Mouse (Mus musculus) lung, adult 18-20 months (tissue): ENCODE data around the gene Eef2k.

Experiments
- DNase-seq, 2 experiments: peaks; one replicate each; pipeline ENCODE4 v3.0.0; 2022; ENCODE audit warnings: mixed read lengths in 2 of 2

The Eef2k gene

DNA sequence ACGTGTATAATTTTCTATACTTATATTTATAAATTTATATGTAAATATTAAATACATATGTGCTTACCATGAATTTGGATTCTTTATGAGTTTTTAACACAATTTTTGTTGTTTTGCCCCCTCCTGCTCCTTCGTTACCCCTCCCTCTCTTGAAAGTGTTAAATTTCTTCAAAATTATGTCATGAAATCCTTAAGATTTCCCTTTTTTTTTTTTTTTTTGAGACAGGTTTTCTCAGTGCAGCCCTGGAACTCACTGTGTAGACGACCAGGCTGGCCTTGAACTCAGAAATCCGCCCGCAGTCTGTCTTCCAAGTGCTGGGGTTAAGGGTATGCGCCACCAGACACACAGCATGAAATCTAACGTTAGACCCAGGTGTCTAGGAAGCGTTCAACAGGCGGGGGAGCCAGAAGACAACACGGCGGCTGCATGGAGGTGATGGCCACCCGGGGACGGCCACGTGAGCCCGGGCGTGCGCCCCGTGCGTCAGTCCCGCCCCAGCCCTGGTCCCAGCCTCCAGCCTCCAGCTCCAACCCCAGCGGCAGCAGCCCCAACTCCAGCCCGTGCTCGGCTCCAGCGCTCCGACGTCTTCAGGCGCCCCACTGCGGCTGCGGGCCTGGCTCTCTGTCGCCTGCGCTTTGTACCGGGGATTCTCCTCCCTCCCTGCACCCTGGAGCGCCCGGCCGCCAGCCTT lies at the start of gene Eef2k:
Gene Eef2k, plus strand, starts transcription at position 487 of the 692 bp plus-strand sequence.
- peak; percentile 86 to 90 for DNase-seq

- DNase-seq: no peak
Measured at GRCm38 (mm10) chr7:120795544-120795943, 47.1 kb upstream of the Eef2k start.

DNA sequence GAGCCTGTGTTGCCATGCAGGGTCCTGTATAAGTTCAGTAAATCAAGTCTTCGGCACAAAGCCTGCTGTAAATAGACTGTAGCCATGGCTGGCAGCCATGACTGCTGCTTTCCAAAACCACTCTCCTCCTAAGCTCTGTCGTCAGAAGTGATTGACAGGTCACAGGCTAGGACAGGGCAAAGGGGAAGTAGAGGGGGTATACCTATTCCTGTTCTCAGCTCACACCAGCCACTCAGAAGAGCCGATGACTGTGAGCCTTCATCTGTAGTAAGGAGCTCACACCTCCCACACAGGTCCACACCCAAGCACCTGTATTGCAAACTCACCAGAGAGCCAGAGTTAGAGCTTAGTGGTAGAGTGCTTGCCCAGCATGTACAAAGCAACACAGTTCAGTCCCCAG lies 46.3 kb upstream of the Eef2k start:
- DNase-seq: no peak

- no peak for DNase-seq
Measured at GRCm38 (mm10) chr7:120803268-120803667, 39.4 kb upstream of the Eef2k start.

GRCm38 (mm10) chr7:120809705-120810104 lies 32.9 kb upstream of the Eef2k start:
- peak in 1 of 2 experiments; percentile 17 for DNase-seq

DNA sequence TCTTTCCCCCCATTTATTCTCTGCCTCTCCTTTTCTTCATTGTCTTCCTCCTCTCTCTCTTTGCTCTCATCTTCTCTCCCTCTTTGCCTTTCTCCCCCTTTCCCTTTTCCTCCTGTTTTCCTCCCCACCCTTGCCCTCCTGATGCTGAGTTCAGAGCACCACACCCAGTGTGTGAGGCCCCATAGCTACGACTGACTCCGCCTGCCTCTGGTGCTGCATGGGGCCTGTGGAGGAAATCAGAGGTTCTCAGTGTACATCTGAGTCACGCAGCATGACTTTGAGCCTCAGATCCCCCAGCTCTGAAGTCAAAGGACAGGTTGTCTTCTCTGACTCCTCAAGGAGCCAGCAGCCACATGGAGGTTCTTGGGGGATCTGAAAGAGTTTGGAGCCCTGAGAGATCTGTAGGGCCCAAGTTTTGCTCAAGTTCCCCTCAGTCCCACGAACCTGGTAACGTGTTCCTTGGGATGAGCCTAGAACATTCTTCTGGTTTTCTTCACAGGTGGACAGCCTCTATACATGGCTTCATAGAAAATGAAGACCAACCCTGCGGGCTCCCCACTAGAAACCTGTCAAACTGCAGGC lies 30.7 kb upstream of the Eef2k start, which contains the start of gene Gm5737:
Gene Gm5737, plus strand, starts transcription at position 532 of the 582 bp plus-strand sequence.
- no peak for DNase-seq

- DNase-seq: no peak
Measured at GRCm38 (mm10) chr7:120817552-120817951, 25.1 kb upstream of the Eef2k start.

GRCm38 (mm10) chr7:120819386-120819785 lies 23.2 kb upstream of the Eef2k start:
- DNase-seq: no peak

- DNase-seq: peak; percentile 44 to 61
Measured at GRCm38 (mm10) chr7:120823248-120823647, 19.4 kb upstream of the Eef2k start.

DNA sequence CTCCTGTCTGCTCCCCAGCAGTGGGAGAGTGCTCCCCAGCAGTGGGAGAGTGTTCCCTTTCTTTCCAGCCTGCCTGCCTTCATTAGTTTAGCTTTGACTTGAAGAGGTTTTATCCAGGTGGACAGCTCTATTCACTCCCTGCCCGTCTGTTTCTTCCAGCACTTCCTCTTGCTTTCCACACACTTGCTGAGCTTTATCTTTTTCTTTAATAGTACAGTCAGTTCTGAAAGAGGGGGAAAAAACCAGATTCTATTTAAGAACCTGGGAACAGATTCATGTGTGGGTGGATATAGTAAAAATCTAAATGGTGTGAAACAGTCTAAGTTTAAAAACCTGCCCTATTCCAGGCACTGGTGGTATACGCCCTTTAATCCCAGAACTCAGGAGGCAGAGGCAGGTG lies 17.5 kb upstream of the Eef2k start:
- DNase-seq: no peak

GRCm38 (mm10) chr7:120826408-120826807 lies 16.2 kb upstream of the Eef2k start:
- DNase-seq: peak in 1 of 2 experiments; percentile 17

DNA sequence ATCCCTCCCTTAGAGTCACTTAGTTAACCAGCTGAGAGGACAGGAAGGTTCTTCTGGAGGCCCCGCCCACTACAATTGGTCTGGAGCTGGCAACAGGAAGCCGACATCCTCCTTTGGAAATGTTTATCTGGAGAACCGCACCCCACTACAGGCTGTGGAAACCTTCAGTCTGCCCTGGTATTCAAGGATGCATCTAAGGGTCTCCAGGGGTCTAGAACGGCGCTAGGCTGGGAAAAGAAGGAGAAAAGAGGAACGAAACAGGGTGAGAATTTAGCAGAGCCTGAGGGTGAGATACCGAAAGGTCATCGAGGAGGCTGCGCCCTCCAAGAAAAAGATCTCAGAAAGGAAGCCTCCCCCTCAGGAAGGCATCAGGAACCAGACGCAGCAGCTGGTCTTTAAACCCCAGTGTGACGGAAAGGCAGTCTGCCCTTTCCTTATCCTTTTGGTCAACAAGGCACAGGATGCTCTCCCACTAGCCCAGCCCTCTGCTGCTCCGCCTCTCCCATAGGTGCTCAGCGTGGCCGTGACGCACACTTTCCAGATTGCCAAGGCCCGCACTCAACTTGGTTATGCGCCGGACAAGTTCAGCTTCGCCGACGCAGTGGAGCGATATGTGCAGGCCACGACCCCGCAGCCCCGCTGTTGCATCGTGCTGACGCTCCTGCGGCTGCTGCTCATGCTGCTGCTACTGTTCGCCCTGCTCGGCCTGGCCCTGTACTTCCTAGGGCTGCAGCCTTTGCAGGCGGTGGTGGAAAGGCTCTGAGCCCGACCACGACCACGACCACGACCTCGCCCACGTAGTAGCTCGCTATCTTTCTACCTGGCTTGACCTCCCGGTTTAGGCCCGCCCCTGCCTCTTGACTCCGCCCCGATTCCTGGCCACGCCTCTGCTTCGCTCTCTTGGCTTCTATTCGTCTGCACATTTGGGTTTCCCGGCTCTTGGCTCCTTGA lies 11.9 kb upstream of the Eef2k start:
- DNase-seq: peak; percentile 81 to 85

GRCm38 (mm10) chr7:120834426-120834825 lies 8.2 kb upstream of the Eef2k start:
- DNase-seq: no peak

- DNase-seq: peak; percentile 83 to 85
Measured at GRCm38 (mm10) chr7:120834863-120835372, 7.7 kb upstream of the Eef2k start.

DNA sequence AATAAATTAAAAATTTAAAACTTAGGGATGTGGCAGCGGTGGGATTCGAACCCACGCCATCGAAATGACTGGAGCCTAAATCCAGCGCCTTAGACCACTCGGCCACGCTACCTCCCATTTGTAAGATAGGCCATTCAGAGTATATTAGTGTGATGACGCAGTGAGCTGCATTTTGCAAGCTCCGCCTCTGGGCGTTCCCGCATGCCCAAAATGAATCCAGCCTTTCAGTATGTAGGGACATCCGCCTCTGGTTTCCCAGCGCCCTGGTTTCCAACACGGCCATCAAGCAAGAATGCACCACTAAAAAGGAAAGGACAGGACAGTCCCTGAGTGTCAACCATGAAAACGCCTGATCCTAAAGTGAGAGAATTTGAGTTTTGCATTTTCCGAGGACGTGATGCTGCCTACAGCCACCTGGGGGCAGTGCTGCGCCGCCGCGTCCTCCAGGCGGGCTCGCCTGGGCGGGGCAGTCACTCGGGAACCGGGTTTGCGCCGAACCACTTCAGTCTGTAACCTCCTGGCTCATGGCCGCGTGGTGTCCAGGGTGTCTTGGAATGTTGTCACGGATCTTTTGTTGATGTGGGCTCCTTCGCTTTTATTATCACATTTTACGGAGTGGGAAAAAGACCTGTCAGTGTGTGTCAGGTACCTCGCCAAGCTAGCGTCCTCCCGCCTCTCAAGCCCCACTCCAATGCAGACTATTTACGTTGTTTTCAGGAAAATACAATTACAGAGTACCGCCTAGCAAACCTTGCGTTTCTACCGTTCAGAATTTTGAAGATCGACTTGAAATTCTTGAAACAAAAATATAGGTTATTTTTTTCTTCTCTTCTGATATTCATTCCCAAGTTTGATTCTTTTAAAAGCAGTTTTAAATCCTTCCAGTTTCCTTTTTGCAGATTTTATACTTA lies 6.9 kb upstream of the Eef2k start:
- peak; percentile 93 to 94 for DNase-seq

GRCm38 (mm10) chr7:120836361-120836760 lies 6.3 kb upstream of the Eef2k start:
- no peak for DNase-seq

DNA sequence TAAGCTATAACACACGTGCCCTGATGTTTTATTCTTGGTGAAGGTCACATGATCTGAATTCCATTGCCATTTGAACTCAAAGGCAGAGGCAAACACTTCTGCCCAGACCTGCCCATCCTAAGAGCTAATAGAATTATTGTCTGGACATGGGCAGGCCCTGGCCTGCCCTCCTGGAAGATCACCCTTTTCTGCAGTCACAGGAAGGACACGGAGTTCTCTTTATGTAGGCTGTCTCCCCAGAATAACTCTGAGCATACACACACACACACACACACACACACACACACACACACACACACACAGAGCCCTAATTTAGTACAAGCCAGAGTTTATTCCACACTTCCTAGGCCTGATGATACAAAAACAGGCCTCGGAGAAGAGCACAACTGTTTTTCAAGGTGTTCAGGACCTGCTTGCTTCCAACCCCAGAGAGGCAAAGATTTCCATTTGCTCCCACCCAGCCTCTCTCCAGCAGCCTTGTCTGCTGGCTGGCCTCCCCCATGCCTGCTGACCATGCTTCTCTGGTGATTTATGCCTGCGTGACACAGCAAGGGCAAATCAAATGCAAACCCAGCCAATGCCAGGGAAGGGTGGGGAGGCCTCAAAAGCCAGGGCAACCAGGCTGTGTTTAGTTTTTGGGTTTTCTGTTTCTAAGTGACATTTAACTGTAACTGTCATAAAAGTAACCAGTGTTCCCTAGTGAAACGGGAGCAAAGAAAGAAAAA lies 4.0 kb upstream of the Eef2k start:
- DNase-seq: no peak

GRCm38 (mm10) chr7:120839786-120840185 lies 2.8 kb upstream of the Eef2k start:
- no peak for DNase-seq

GRCm38 (mm10) chr7:120843037-120843621 lies 498 bp downstream of the Eef2k start:
- DNase-seq: peak; percentile 81 to 82

GRCm38 (mm10) chr7:120843852-120844435 lies 1.3 kb downstream of the Eef2k start:
- no peak for DNase-seq
